ENCODE assay signal across 8 mouse cellular contexts in genomic region chr8:84989311-84989731, GRCm38 (mm10). TPM values are rescaled to one million over a fixed set of nuclear protein-coding genes. Genes with fewer than 3 reads are reported as not detected.
DNase-seq lines count a peak whose midpoint lies in the region; ATAC-seq and TF ChIP-seq lines count a peak whose summit lies in the region.

No protein-coding gene starts in this region.

- ATAC-seq in CD4-positive, CD25-positive, alpha-beta regulatory T cell, adult 4 months, result no peak
- ATAC-seq in forebrain, embryonic 13.5 days, result no peak
- ATAC-seq in hindbrain, embryonic 14.5 days (ENCODE audit: low FRiP score), result no peak

- no peak overlapping the region for H3K9ac ChIP-seq in forebrain, embryonic 13.5 days
- H3K9ac ChIP-seq in hindbrain, embryonic 14.5 days, result peak overlapping the region; percentile 73
- H3K9ac ChIP-seq in liver, adult 2 months (ENCODE audit: low read depth, low read length), result peak overlapping the region; percentile 39

- peak overlapping the region; percentile 89 for H3K4me2 ChIP-seq in forebrain, embryonic 13.5 days
- peak overlapping the region; percentile 79 for H3K4me2 ChIP-seq in hindbrain, embryonic 14.5 days (replicated peaks)
- peak overlapping the region; percentile 97 for H3K4me2 ChIP-seq in myocyte (ENCODE audit: low read depth)

- WGBS in forebrain, embryonic 13.5 days, result 13% methylated on average over 15 of the region's 15 CpGs
- 17% methylated on average over 15 of the region's 15 CpGs for WGBS in hindbrain, embryonic 14.5 days
- 8% methylated on average over 15 of the region's 15 CpGs for WGBS in liver, adult 2 months

- H3ac ChIP-seq in myocyte (ENCODE audit: control insufficient read depth, insufficient read length), result no peak overlapping the region

- H3K27ac ChIP-seq in forebrain, embryonic 13.5 days, result no peak overlapping the region
- no peak overlapping the region for H3K27ac ChIP-seq in hindbrain, embryonic 14.5 days
- H3K27ac ChIP-seq in liver, adult 2 months (replicated peaks; ENCODE audit: insufficient read depth, low read depth, low read length), result peak overlapping the region; percentile 67

- H3K9me3 ChIP-seq in forebrain, embryonic 13.5 days (replicated peaks), result no peaks in the 10 kb centered on the region
- no peaks in the 10 kb centered on the region for H3K9me3 ChIP-seq in hindbrain, embryonic 14.5 days (ENCODE audit: control insufficient read depth, low read length)

- 0 out of 2 replicates have a peak, but pooled peaks have one; percentile 11 for TF ChIP-seq POLR2A in liver, adult 2 months (IDR thresholded peaks at IDR 0.05; ENCODE audit: extremely low read depth, insufficient read depth, low read length)
- no peak for TF ChIP-seq POLR2A in myocyte (IDR thresholded peaks at IDR 0.05; ENCODE audit: insufficient read length, low read depth)

- DNase-seq in CD4-positive, CD25-positive, alpha-beta regulatory T cell, adult 2 months (ENCODE audit: low read depth, low spot score), result peak; percentile 41
- peak; percentile 83 for DNase-seq in ZHBTc4 (ENCODE audit: low read depth, low spot score)
- no peak for DNase-seq in hindbrain, embryonic 14.5 days (ENCODE audit: low spot score)
- peak; percentile 88 for DNase-seq in liver, adult 2 months (ENCODE audit: extremely low read depth, low read depth, low spot score)
- no peak for DNase-seq in right cerebral cortex, postnatal 14 days

- no peak for TF ChIP-seq CTCF in liver, adult 2 months (IDR thresholded peaks at IDR 0.05; ENCODE audit: low read depth, low read length)

- H3K4me1 ChIP-seq in forebrain, embryonic 13.5 days, result peaks cover 33% of the 10 kb centered on the region
- H3K4me1 ChIP-seq in hindbrain, embryonic 14.5 days (replicated peaks; ENCODE audit: control insufficient read depth, insufficient read depth, low read length), result peaks cover 24% of the 10 kb centered on the region
- H3K4me1 ChIP-seq in liver, adult 2 months (ENCODE audit: control insufficient read depth, insufficient read depth, low read length), result peaks cover 13% of the 10 kb centered on the region; the same call in 1 of the 2 replicates

- H3K36me3 ChIP-seq in forebrain, embryonic 13.5 days (ENCODE audit: poor library complexity, severe bottlenecking), result no peaks in the 10 kb centered on the region
- H3K36me3 ChIP-seq in hindbrain, embryonic 14.5 days (replicated peaks; ENCODE audit: control insufficient read depth, insufficient read depth), result no peaks in the 10 kb centered on the region
- H3K36me3 ChIP-seq in liver, adult 2 months (ENCODE audit: control insufficient read depth, insufficient read depth, low read length), result no peaks in the 10 kb centered on the region
- H3K36me3 ChIP-seq in myocyte (ENCODE audit: control insufficient read depth, insufficient read depth), result no peaks in the 10 kb centered on the region

- H3K27me3 ChIP-seq in forebrain, embryonic 13.5 days, result peaks cover 31% of the 10 kb centered on the region
- peaks cover 20% of the 10 kb centered on the region; the same call in 1 of the 2 replicates for H3K27me3 ChIP-seq in hindbrain, embryonic 14.5 days (ENCODE audit: control insufficient read depth, insufficient read depth, low read length)
- no peaks in the 10 kb centered on the region for H3K27me3 ChIP-seq in liver, adult 2 months (ENCODE audit: control insufficient read depth, insufficient read depth, low read length)
- no peaks in the 10 kb centered on the region for H3K27me3 ChIP-seq in myocyte (ENCODE audit: control insufficient read depth, insufficient read depth, insufficient read length)

- H3K79me2 ChIP-seq in liver, adult 2 months (ENCODE audit: control insufficient read depth, insufficient read depth, low read length), result no peaks in the 10 kb centered on the region
- no peaks in the 10 kb centered on the region for H3K79me2 ChIP-seq in myocyte (ENCODE audit: control insufficient read depth, insufficient read depth)

- no peak overlapping the region for H3K4me3 ChIP-seq in forebrain, embryonic 13.5 days
- H3K4me3 ChIP-seq in hindbrain, embryonic 14.5 days (replicated peaks; ENCODE audit: low read length), result peak overlapping the region; percentile 60; the same call in 1 of the 2 replicates
- H3K4me3 ChIP-seq in liver, adult 2 months (ENCODE audit: insufficient read depth, low read depth, low read length), result peak overlapping the region; percentile 13; the same call in 1 of the 2 replicates
- peak overlapping the region; percentile 38 for H3K4me3 ChIP-seq in myocyte

TF ChIP-seq in myocyte, 11 proteins besides CTCF, POLR2A, EP300 and RAD21:
- TF ChIP-seq SRF (IDR thresholded peaks at IDR 0.05; ENCODE audit: control insufficient read depth, insufficient read length, low read depth), result no peak
- no peak for TF ChIP-seq MYOG (IDR thresholded peaks at IDR 0.05; ENCODE audit: control insufficient read depth in 1 of 3, insufficient read depth in 1 of 3, insufficient read length in 2 of 3, low read depth in 2 of 3)
- TF ChIP-seq TCF12 (IDR thresholded peaks at IDR 0.05; ENCODE audit: insufficient read depth, poor library complexity, severe bottlenecking), result no peak
- TF ChIP-seq MYOD1 (IDR thresholded peaks at IDR 0.05; ENCODE audit: control insufficient read depth in 1 of 3, insufficient read length in 2 of 3, low read depth in 2 of 3), result no peak
- no peak for TF ChIP-seq E2F4 (IDR thresholded peaks at IDR 0.05; ENCODE audit: insufficient read depth)
- no peak for TF ChIP-seq MAX (IDR thresholded peaks at IDR 0.05; ENCODE audit: low read depth)
- TF ChIP-seq REST (IDR thresholded peaks at IDR 0.05; ENCODE audit: insufficient read depth, insufficient read length), result no peak
- TF ChIP-seq USF1 (IDR thresholded peaks at IDR 0.05; ENCODE audit: low read depth), result no peak
- no peak for TF ChIP-seq POLR2AphosphoS2 (IDR thresholded peaks at IDR 0.05; ENCODE audit: insufficient read length, low read depth)
- TF ChIP-seq CEBPB (IDR thresholded peaks at IDR 0.05; ENCODE audit: insufficient read depth, poor library complexity, severe bottlenecking), result no peak
- TF ChIP-seq TCF3 (IDR thresholded peaks at IDR 0.05; ENCODE audit: insufficient read length, low read depth), result no peak

RNA-seq across cellular contexts. Expression of gene Hook2, which starts 1.1 kb away (rescaled TPM):
- 1 to 10 TPM; 4.2 to 5.6 TPM for polyA plus RNA-seq in CD4-positive, CD25-positive, alpha-beta regulatory T cell, adult 4 months (2017; shearing (Covaris generic))
- 16.8 and 21.5 TPM in 2 replicates for polyA plus RNA-seq in forebrain, embryonic 13.5 days (2015; fragmentation: Nextera tagmentation; extraction: Ambion mirVana)
- polyA plus RNA-seq in hindbrain, embryonic 14.5 days (2014; fragmentation: Nextera tagmentation; extraction: Ambion mirVana), result 24.6 and 27.3 TPM in 2 replicates
- 12.4 and 14.2 TPM in 2 replicates for total RNA-seq in liver, adult 2 months (2014; rRNA removed)
- 9.6 and 12.5 TPM in 2 replicates for polyA plus RNA-seq in liver, adult 2 months (2012; rRNA removed)
- polyA plus RNA-seq in myocyte (2012; fragmentation: generic; extraction: Trizol), result 9.3 TPM

RNA-seq across cellular contexts. Expression of gene Junb, which starts 10.8 kb away (rescaled TPM):
- polyA plus RNA-seq in CD4-positive, CD25-positive, alpha-beta regulatory T cell, adult 4 months (2017; shearing (Covaris generic)), result 10 to 100 TPM; 18.9 to 29.4 TPM
- 3.4 and 4.2 TPM in 2 replicates for polyA plus RNA-seq in forebrain, embryonic 13.5 days (2015; fragmentation: Nextera tagmentation; extraction: Ambion mirVana)
- 6.0 and 6.2 TPM in 2 replicates for polyA plus RNA-seq in hindbrain, embryonic 14.5 days (2014; fragmentation: Nextera tagmentation; extraction: Ambion mirVana)
- total RNA-seq in liver, adult 2 months (2014; rRNA removed), result 29.5 and 45.6 TPM in 2 replicates
- 12.3 and 17.9 TPM in 2 replicates for polyA plus RNA-seq in liver, adult 2 months (2012; rRNA removed)
- polyA plus RNA-seq in myocyte (2012; fragmentation: generic; extraction: Trizol), result 140 TPM

RNA-seq across cellular contexts. Expression of gene Rnaseh2a, which starts 19.8 kb away (rescaled TPM):
- polyA plus RNA-seq in CD4-positive, CD25-positive, alpha-beta regulatory T cell, adult 4 months (2017; shearing (Covaris generic)), result 100 to 1,000 TPM in 1 of 2 experiments, 10 to 100 TPM in 1; 78.9 to 109 TPM
- 119 and 124 TPM in 2 replicates for polyA plus RNA-seq in forebrain, embryonic 13.5 days (2015; fragmentation: Nextera tagmentation; extraction: Ambion mirVana)
- 47.8 and 48.4 TPM in 2 replicates for polyA plus RNA-seq in hindbrain, embryonic 14.5 days (2014; fragmentation: Nextera tagmentation; extraction: Ambion mirVana)
- 17.1 and 24.5 TPM in 2 replicates for total RNA-seq in liver, adult 2 months (2014; rRNA removed)
- 25.6 and 28.3 TPM in 2 replicates for polyA plus RNA-seq in liver, adult 2 months (2012; rRNA removed)
- polyA plus RNA-seq in myocyte (2012; fragmentation: generic; extraction: Trizol), result 74.1 TPM

RNA-seq across cellular contexts. Expression of gene Prdx2, which starts 19.9 kb away (rescaled TPM):
- polyA plus RNA-seq in CD4-positive, CD25-positive, alpha-beta regulatory T cell, adult 4 months (2017; shearing (Covaris generic)), result 100 to 1,000 TPM; 213 to 298 TPM
- polyA plus RNA-seq in forebrain, embryonic 13.5 days (2015; fragmentation: Nextera tagmentation; extraction: Ambion mirVana), result 1,640 and 1,662 TPM in 2 replicates
- polyA plus RNA-seq in hindbrain, embryonic 14.5 days (2014; fragmentation: Nextera tagmentation; extraction: Ambion mirVana), result 1,143 and 1,221 TPM in 2 replicates
- 135 and 157 TPM in 2 replicates for total RNA-seq in liver, adult 2 months (2014; rRNA removed)
- 110 and 142 TPM in 2 replicates for polyA plus RNA-seq in liver, adult 2 months (2012; rRNA removed)
- 432 TPM for polyA plus RNA-seq in myocyte (2012; fragmentation: generic; extraction: Trizol)

RNA-seq across cellular contexts. Expression of gene Gm49661, which starts 20.1 kb away (rescaled TPM):
- polyA plus RNA-seq in CD4-positive, CD25-positive, alpha-beta regulatory T cell, adult 4 months (2017; shearing (Covaris generic)), result not detected
- polyA plus RNA-seq in forebrain, embryonic 13.5 days (2015; fragmentation: Nextera tagmentation; extraction: Ambion mirVana), result not detected in 2 replicates
- polyA plus RNA-seq in hindbrain, embryonic 14.5 days (2014; fragmentation: Nextera tagmentation; extraction: Ambion mirVana), result not detected in 2 replicates
- not detected in 2 replicates for total RNA-seq in liver, adult 2 months (2014; rRNA removed)
- polyA plus RNA-seq in liver, adult 2 months (2012; rRNA removed), result 1.0 TPM in 1 of 2 replicates, not detected in the other
- not detected for polyA plus RNA-seq in myocyte (2012; fragmentation: generic; extraction: Trizol)

Comparison
In these comparisons a context has a peak if more than half of its experiments do, and no peak if none do; other contexts are left out.
1. DNase-seq: peak in CD4-positive, CD25-positive, alpha-beta regulatory T cell, adult 2 months (single experiment), ZHBTc4 (single experiment) and liver, adult 2 months (single experiment); none in hindbrain, embryonic 14.5 days (single experiment) and right cerebral cortex, postnatal 14 days (single experiment).
2. Peak in every context shown above with its lines, with median percentiles within 50 percentile points of each other: H3K4me2 ChIP-seq.